Mouse (Mus musculus) forebrain, embryonic 15.5 days (tissue): ENCODE measurements around the gene Tagap. TPM values are rescaled to one million over a fixed set of nuclear protein-coding genes. Genes with fewer than 3 reads are reported as not detected.
"Not testable (repeated sequence)": the region's sequence is repeated elsewhere in the genome, so short reads cannot be mapped to it uniquely, and the experiment has no call there.

ENCODE experiments used
- ATAC-seq: fragments of 200-750 bp; cut with Nextera tagmentation; replicated peaks from 2 replicates; pipeline ENCODE4 v1.8.0; 2017; ENCODE audit warnings: mild to moderate bottlenecking, moderate TSS enrichment, moderate library complexity
- H3K27ac ChIP-seq: fragments of 300-500 bp; sonication (generic); replicated peaks from 2 replicates; pipeline ENCODE4 v1.5.1; 2015; ENCODE audit warnings: mild to moderate bottlenecking, inconsistent platforms
- H3K27me3 ChIP-seq: fragments of 300-500 bp; sonication (generic); 2 replicates; pipeline ENCODE4 v1.6.1; 2015; ENCODE audit warnings: inconsistent platforms
- H3K36me3 ChIP-seq: fragments of 300-500 bp; sonication (generic); 2 replicates; pipeline ENCODE4 v1.6.1; 2015; ENCODE audit warnings: mild to moderate bottlenecking, inconsistent platforms
- H3K4me1 ChIP-seq: fragments of 300-500 bp; sonication (generic); 2 replicates; pipeline ENCODE4 v1.6.1; 2015; ENCODE audit warnings: inconsistent platforms
- H3K4me2 ChIP-seq: fragments of 300-500 bp; sonication (generic); replicated peaks from 2 replicates; pipeline ENCODE4 v1.6.1; 2015; ENCODE audit warnings: mild to moderate bottlenecking, inconsistent platforms
- H3K4me3 ChIP-seq: fragments of 300-500 bp; sonication (generic); 2 replicates; pipeline ENCODE4 v1.5.1; 2015; ENCODE audit warnings: mild to moderate bottlenecking, inconsistent platforms
- H3K9ac ChIP-seq: fragments of 300-500 bp; sonication (generic); replicated peaks from 2 replicates; pipeline ENCODE4 v1.6.1; 2015; ENCODE audit warnings: mild to moderate bottlenecking, inconsistent platforms
- H3K9me3 ChIP-seq: fragments of 300-500 bp; sonication (generic); 2 replicates; pipeline ENCODE4 v1.6.1; 2016; ENCODE audit warnings: inconsistent platforms
- WGBS: fragments of 180-500 bp; shearing (Covaris S2); methylation state at CpG from one replicate; pipeline ENCODE4 v1.1.7; 2015; ENCODE audit warnings: mixed read lengths; 5-methylcytosine and 5-hydroxymethylcytosine counted together
- polyA plus RNA-seq: library from polyadenylated mRNA; unstranded; fragments of >200 nt; fragmentation: Nextera tagmentation; extraction: Ambion mirVana; gene quantifications from 2 replicates; pipeline ENCODE4 v1.2.1, GENCODE M21; 2015

Tagap gene
- polyA plus RNA-seq, 1 experiment from 2014 or later, result 0.36 TPM

DNA sequence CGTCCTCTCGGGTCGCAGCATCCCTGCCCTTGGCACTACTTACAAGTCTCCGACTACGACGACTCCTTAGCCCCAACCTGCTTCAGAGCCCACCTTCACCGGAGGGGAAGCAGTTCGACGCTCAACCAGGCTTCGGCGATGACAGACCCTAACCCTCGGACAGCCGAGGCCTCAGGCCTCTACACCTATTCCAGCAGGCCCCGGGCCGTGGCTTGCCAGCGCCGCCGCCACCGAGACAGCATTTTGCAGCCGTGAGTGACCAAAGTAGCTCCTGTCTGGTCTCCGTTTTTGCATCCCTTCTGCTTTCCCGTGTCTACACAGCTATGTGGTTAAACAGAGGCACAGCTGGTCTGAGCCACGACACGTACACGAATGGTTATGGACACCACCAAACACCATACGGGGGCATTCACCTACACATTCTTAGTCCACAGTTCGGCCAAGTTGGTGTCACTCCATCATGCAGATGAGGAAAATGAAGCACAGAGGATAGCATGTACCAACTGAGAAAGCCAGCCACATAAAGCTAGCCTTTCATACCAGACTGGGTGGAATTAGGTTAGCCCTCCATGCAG lies 20.3 kb downstream of the Tagap start:
- Histone ChIP-seq H3K27ac (peak overlapping the region; percentile 91), H3K4me3 (peak overlapping the region; percentile 68), H3K4me2 (peak overlapping the region; percentile 53), H3K9ac (peak overlapping the region; percentile 66)
- ATAC-seq, result peak; percentile 73
- H3K9me3 ChIP-seq, H3K4me1 ChIP-seq, H3K27me3 ChIP-seq, H3K36me3 ChIP-seq: not testable (repeated sequence)
- 0% methylated on average over 20 of the region's 27 CpGs for WGBS

DNA sequence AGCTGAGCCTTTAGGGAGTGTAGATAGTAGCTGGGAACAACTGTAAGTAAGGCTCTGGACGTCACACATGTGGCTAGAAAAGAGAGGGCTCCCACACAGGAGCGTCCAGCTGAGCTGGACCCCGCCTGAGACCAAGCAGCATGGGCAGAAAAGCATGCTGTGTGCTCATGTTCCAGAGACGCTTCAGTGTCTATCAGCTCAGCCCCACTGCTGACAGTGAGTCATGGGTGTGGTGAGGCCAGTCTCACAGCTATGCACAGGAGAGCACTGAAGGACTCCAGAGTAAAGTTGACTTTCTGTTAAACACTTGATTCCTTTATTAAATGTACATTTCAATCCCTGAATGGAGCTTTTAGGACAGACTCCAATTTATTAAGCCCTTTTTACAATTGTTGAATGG lies 25.5 kb downstream of the Tagap start:
- not testable (repeated sequence) for H3K9me3 ChIP-seq, ATAC-seq, H3K4me2 ChIP-seq, H3K4me1 ChIP-seq, H3K9ac ChIP-seq, H3K36me3 ChIP-seq, H3K4me3 ChIP-seq, H3K27ac ChIP-seq, H3K27me3 ChIP-seq
- WGBS, result no CpG with 5 or more reads among the region's 4 CpGs

DNA sequence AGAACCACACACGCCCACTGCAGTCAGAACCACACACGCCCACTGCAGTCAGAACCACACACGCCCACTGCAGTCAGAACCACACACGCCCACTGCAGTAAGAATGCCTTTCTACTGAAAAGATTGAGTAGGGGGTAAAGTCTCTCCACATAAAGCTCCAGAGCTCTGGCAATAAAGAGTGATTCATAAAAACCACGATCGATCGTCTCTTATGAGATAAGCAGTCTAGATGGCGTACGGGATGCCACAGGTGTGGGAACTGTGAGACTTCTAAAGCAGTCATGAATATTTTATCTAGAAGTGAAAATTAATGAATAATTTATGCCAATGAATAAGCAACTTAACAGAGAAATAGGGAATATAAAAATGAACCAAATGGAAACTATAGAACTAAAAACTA lies 31.4 kb downstream of the Tagap start:
- not testable (repeated sequence) for H3K9ac ChIP-seq, H3K9me3 ChIP-seq, ATAC-seq, H3K4me1 ChIP-seq, H3K4me2 ChIP-seq, H3K27me3 ChIP-seq, H3K36me3 ChIP-seq, H3K4me3 ChIP-seq, H3K27ac ChIP-seq
- 94% methylated on average over 9 of the region's 9 CpGs for WGBS

DNA sequence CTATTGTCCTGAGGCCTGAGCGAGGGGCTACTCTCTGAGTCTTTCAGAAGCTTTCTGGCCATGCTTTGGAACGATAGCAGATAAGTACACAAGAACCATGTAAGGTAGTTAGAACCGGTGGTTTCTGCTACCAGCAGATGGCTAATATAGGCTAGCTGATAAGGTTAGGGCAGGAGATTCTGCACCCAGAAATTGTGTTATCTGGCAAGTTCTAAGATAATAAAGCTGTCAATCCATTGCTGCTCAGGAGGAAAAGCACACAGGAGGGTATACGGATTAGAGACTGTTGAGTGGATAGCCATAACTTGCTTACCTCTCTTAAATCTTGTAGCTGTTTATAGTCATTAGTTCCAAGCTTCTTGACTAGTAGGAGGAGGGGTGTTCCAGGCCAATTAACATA lies 37.5 kb downstream of the Tagap start:
- H3K9me3 ChIP-seq, result not testable (repeated sequence)

DNA sequence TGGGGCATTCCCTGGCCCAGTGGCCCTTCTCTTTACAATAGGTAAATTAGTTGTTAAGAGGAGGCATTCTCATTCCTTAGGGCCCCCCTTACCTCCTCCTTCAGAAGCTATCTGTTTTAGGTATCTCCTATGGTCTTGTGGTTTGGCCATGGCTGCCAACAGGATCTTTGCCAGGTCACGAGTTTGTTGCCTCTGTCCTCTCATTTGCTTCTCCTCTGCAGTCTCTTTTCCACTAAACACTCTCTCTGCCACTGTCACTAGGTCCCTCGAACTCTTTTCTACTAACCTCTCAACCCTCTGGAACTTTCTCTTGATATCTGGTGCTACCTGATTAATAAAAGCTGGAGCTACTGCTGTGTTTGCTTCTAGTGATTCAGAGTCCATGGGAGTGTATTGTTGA lies 38.6 kb downstream of the Tagap start:
- not testable (repeated sequence) for H3K27me3 ChIP-seq, H3K4me3 ChIP-seq, ATAC-seq, H3K9ac ChIP-seq, H3K4me1 ChIP-seq, H3K27ac ChIP-seq, H3K36me3 ChIP-seq, H3K4me2 ChIP-seq, H3K9me3 ChIP-seq
- WGBS, result 88% methylated on average over 2 of the region's 2 CpGs

More for the DNA sequence above, 37.5 kb downstream of the Tagap start:
- H3K4me1 ChIP-seq, H3K36me3 ChIP-seq, H3K4me2 ChIP-seq, H3K4me3 ChIP-seq, H3K27ac ChIP-seq, ATAC-seq, H3K9ac ChIP-seq, H3K27me3 ChIP-seq: not testable (repeated sequence)
- WGBS, result 90% methylated on average over 4 of the region's 4 CpGs

DNA sequence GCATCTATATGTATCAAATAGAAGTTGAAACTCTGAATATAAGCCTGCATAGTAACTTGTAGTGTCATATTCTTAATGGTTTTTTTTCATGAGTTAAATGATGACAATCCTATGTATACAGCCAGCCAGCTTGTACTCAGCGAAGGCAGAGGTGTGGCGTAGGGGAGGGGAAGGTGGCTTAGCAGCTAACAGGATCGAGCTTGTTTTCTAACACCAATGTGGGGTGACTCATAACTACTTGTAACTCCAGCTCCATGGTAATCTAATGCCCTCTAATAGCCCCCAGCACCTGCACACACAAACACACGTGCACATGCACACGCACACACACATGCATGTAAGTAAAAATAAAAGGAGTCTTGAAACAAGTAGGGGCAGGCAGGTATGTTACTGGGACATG lies 42.7 kb downstream of the Tagap start:
- H3K36me3 ChIP-seq, ATAC-seq: not testable (repeated sequence)
- WGBS, result 100% methylated on average over 4 of the region's 5 CpGs

DNA sequence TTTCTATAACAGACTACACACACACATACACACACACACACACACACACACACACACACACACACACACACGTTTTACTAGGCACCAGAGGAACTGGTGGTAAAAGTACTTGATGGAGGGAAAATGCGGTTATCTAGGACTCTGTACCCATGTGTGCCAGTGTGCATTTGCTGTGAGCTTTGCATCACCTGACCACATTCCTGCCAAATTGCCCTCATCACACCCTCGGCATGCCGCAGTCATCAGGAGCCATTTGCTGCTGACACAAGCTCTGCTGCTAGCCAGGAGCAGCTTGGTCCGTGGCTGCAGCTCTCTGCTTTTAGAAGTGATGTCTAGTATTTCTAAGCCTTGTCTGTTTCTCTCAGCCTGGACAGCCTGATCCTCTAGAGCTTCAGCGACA lies 44.0 kb downstream of the Tagap start:
- H3K4me2 ChIP-seq, H3K27ac ChIP-seq, H3K4me1 ChIP-seq, ATAC-seq, H3K36me3 ChIP-seq, H3K4me3 ChIP-seq, H3K27me3 ChIP-seq, H3K9me3 ChIP-seq, H3K9ac ChIP-seq: not testable (repeated sequence)
- whole genome bisulfite sequencing, result 76% methylated on average over 2 of the region's 6 CpGs

More for the DNA sequence above, 42.7 kb downstream of the Tagap start:
- H3K27ac ChIP-seq, H3K4me1 ChIP-seq, H3K9me3 ChIP-seq, H3K27me3 ChIP-seq, H3K4me2 ChIP-seq, H3K9ac ChIP-seq, H3K4me3 ChIP-seq: not testable (repeated sequence)

DNA sequence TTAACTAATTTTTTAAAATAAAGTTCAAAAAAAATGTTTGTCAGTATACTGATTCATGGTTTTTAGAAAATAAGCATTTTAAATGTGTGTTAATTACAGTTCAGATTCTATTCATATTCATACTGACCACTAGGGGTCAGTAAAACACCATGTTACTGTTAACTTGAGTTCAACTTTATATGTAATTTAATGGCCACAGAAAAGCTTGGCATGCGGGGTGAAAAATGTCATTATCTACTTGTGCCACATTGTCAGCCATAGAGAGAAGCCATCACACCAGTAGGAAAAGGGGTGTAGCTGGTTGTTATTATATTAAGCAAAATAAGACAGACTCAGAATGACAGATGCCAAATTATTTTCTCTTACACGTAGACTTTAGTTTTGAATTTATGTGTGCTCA lies 57.7 kb downstream of the Tagap start:
- H3K4me1 ChIP-seq, H3K36me3 ChIP-seq, H3K4me3 ChIP-seq, H3K9me3 ChIP-seq, ATAC-seq, H3K27ac ChIP-seq, H3K4me2 ChIP-seq, H3K27me3 ChIP-seq, H3K9ac ChIP-seq: not testable (repeated sequence)
- WGBS, result 68% methylated on average over 1 of the region's 2 CpGs

Other genes with a start within 250 kb of the Tagap start
- 2.0 and 2.5 TPM in 2 replicates for gene Fndc1, start 98.7 kb upstream of the Tagap start, polyA plus RNA-seq
- gene Rsph3a, start 19.6 kb downstream of the Tagap start, polyA plus RNA-seq, result 68.0 and 77.6 TPM in 2 replicates
- gene Gm49673, start 221.8 kb downstream of the Tagap start, polyA plus RNA-seq, result 0.14 and 0.48 TPM in 2 replicates
- 12.0 and 12.1 TPM in 2 replicates for gene Rnaset2a, start 222.1 kb downstream of the Tagap start, polyA plus RNA-seq
- 23.6 and 27.2 TPM in 2 replicates for gene Fgfr1op, start 239.5 kb downstream of the Tagap start, polyA plus RNA-seq